Mouse (Mus musculus) lung, adult 2 months (tissue): ENCODE measurements at regions not wholly inside any gene's neighbourhood (a gene's known extent, or its start where the extent isn't known, plus 50 kb on each side); places are given as distances from the start of the nearest gene placed in this dataset.

Experiments
- CTCF ChIP-seq: fragments of 200-500 bp; IDR thresholded peaks from 2 replicates; pipeline ENCODE4 v1.5.1; 2011; ENCODE audit warnings: mild to moderate bottlenecking, low read length, control low read depth; ENCODE audit not compliant: insufficient read depth
- POLR2A ChIP-seq: fragments of 200-500 bp; IDR thresholded peaks from 2 replicates; pipeline ENCODE4 v1.6.1; 2011; ENCODE audit warnings: low read depth, mild to moderate bottlenecking, control low read depth, low read length, borderline replicate concordance; ENCODE audit errors: extremely low read depth

DNA sequence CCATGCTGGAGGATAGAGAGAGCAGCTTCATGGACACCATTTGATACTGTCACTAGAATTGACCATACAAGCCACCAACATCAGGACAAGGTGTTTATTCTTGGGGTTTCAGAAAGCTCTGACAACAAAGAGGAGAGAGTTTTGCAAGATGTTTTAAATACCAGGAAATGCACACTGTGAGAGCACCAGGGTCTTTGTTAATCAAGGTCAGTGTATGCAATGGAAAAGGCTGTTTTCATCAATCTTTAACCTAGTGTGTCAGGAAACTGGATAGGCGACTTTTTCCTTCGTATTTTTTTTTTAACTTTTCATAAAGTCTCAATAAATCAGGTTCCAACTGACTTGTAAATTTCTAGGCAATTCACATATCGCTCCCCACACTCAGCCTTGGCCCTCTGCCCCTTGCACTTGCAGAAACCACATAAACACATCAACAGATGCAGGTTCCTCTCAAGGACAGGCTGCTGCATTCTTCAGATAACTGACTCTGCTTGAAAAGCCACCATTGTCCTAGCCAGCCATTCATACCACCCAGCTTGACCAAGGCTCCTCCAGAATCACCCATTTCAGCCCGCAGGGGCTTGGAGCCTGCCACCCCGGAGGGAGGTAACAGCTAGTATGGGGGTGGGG, 132.9 kb upstream of the Egflam start:
- TF ChIP-seq CTCF (no peak), POLR2A (no peak)
